Comparison of ENCODE assay signal across 8 mouse cellular contexts in the genomic region with DNA sequence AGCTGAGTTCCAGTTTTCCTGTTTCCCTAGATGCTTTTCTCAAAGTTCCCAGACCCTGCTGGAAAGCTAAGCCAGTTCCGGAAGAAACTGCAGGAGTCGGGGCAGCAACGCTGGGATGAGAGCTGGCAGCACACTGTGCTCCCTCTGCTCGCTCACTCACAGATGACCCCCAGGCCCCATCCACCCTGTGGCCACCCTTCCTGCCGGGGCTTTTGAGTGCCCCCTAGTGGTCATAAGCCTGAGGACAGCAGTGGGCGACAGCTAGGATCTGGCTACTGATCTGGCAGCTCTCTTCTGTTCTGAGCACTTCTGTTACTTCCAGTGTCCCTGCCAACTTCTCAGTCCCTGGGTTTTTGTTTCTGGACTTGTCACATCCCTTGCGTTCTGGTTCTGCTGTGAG. TPM values are rescaled to one million over a fixed set of nuclear protein-coding genes. Genes with fewer than 3 reads are reported as not detected.
DNase-seq lines count a peak whose midpoint lies in the region; ATAC-seq and TF ChIP-seq lines count a peak whose summit lies in the region.

No protein-coding gene starts in this region.

- H3K4me3 ChIP-seq in embryonic facial prominence, embryonic 14.5 days (ENCODE audit: low read depth, low read length): no peak overlapping the region
- no peak overlapping the region for H3K4me3 ChIP-seq in layer of hippocampus, adult 2 months

- H3K4me2 ChIP-seq in embryonic facial prominence, embryonic 14.5 days (ENCODE audit: low read depth, low read length): no peak overlapping the region

- no peak overlapping the region for H3K27ac ChIP-seq in embryonic facial prominence, embryonic 14.5 days (replicated peaks; ENCODE audit: low read depth, low read length)
- H3K27ac ChIP-seq in layer of hippocampus, adult 2 months: no peak overlapping the region

- 38% methylated on average over 6 of the region's 7 CpGs for WGBS in embryonic facial prominence, embryonic 14.5 days

- peak; percentile 33 for DNase-seq in cerebellum, adult 11 months
- DNase-seq in adrenal gland, adult 8-10 months: peak; percentile 57
- DNase-seq in embryonic facial prominence, embryonic 14.5 days (ENCODE audit: low spot score): peak; percentile 10
- DNase-seq in heart, postnatal 10 days: peak; percentile 73 to 83
- peak in 1 of 2 experiments; percentile 66 for DNase-seq in layer of hippocampus, adult 2 months (ENCODE audit: low spot score in 2 of 2)
- DNase-seq in lung, postnatal 14 days: peak; percentile 76
- DNase-seq in skeletal muscle tissue, adult 2 months (ENCODE audit: low read depth, low spot score): peak; percentile 45

- H3K27me3 ChIP-seq in embryonic facial prominence, embryonic 14.5 days (replicated peaks; ENCODE audit: control insufficient read depth, insufficient read depth, low read length): no peaks in the 10 kb centered on the region

- H3K4me1 ChIP-seq in embryonic facial prominence, embryonic 14.5 days (ENCODE audit: control insufficient read depth, insufficient read depth, low read length): no peaks in the 10 kb centered on the region

- no peak overlapping the region for H3K9ac ChIP-seq in embryonic facial prominence, embryonic 14.5 days (ENCODE audit: low read depth, low read length)

- peak; percentile 92 for TF ChIP-seq CTCF in layer of hippocampus, adult 2 months (conservative IDR thresholded peaks at IDR 0.05)

- intact Hi-C loops in heart, postnatal 10 days (cut with DNase I): loop anchor here (1.0 kb wide), 1 partner anchor 42 kb away; no protein-coding TSS in a partner anchor

- H3K36me3 ChIP-seq in embryonic facial prominence, embryonic 14.5 days (ENCODE audit: control insufficient read depth, insufficient read depth, low read length): peaks cover 85% of the 10 kb centered on the region

- ATAC-seq in cerebellum, adult (ENCODE audit: insufficient number of reproducible peaks, low FRiP score, low TSS enrichment): no peak
- ATAC-seq in embryonic facial prominence, embryonic 14.5 days (ENCODE audit: low read depth): peak; percentile 56; the same call in 1 of the 2 replicates

- no peaks in the 10 kb centered on the region for H3K9me3 ChIP-seq in embryonic facial prominence, embryonic 14.5 days (ENCODE audit: control insufficient read depth, low read length)

RNA-seq across cellular contexts. Expression of a gene that starts 11.0 kb away (rescaled TPM):
- 10 to 100 TPM; 38.0 to 53.2 (median 43.5) TPM for total RNA-seq in adrenal gland, adult 8-10 months (2022)
- polyA plus RNA-seq in embryonic facial prominence, embryonic 14.5 days (2014; fragmentation: Nextera tagmentation; extraction: Ambion mirVana): 36.8 and 38.2 TPM in 2 replicates
- 10 to 100 TPM; 16.3 to 17.8 TPM for total RNA-seq in heart, postnatal 10 days (2021)
- total RNA-seq in layer of hippocampus, adult 2 months (2021): 10 to 100 TPM; 28.7 to 32.1 TPM

RNA-seq across cellular contexts. Expression of a gene that starts 11.4 kb away (rescaled TPM):
- 10 to 100 TPM; 25.3 to 33.9 (median 32.5) TPM for total RNA-seq in adrenal gland, adult 8-10 months (2022)
- polyA plus RNA-seq in embryonic facial prominence, embryonic 14.5 days (2014; fragmentation: Nextera tagmentation; extraction: Ambion mirVana): 25.5 and 32.2 TPM in 2 replicates
- total RNA-seq in heart, postnatal 10 days (2021): 10 to 100 TPM; 11.7 to 13.3 TPM
- total RNA-seq in layer of hippocampus, adult 2 months (2021): 1 to 10 TPM; 4.7 TPM

RNA-seq across cellular contexts. Expression of a gene that starts 22.3 kb away (rescaled TPM):
- total RNA-seq in adrenal gland, adult 8-10 months (2022): 10 to 100 TPM; 29.9 to 35.1 (median 31.2) TPM
- 4.8 and 7.6 TPM in 2 replicates for polyA plus RNA-seq in embryonic facial prominence, embryonic 14.5 days (2014; fragmentation: Nextera tagmentation; extraction: Ambion mirVana)
- total RNA-seq in heart, postnatal 10 days (2021): 10 to 100 TPM; 26.8 to 27.7 TPM
- 1 to 10 TPM; 4.6 to 4.9 TPM for total RNA-seq in layer of hippocampus, adult 2 months (2021)

RNA-seq across cellular contexts. Expression of a gene that starts 40.6 kb away (rescaled TPM):
- 10 to 100 TPM; 28.2 to 37.9 (median 33.4) TPM for total RNA-seq in adrenal gland, adult 8-10 months (2022)
- 14.5 and 18.3 TPM in 2 replicates for polyA plus RNA-seq in embryonic facial prominence, embryonic 14.5 days (2014; fragmentation: Nextera tagmentation; extraction: Ambion mirVana)
- total RNA-seq in heart, postnatal 10 days (2021): 10 to 100 TPM in 1 of 2 experiments, 1 to 10 TPM in 1; 8.4 to 10.0 TPM
- total RNA-seq in layer of hippocampus, adult 2 months (2021): 10 to 100 TPM; 12.2 to 15.9 TPM

Comparison
In these comparisons a context has a peak if more than half of its experiments do, and no peak if none do; other contexts are left out.
1. RNA of a gene that starts 22.3 kb away (total RNA-seq): 29.9 to 35.1 TPM in adrenal gland, adult 8-10 months and 26.8 to 27.7 TPM in heart, postnatal 10 days; 4.6 to 4.9 TPM in layer of hippocampus, adult 2 months; every median in the first group is over 4 times any median in the second.